Mouse (Mus musculus) lung, postnatal 0 days (tissue): ENCODE data around the gene Cbfb.

Experiments used
- CTCF ChIP-seq: IDR thresholded peaks from 2 replicates; pipeline ENCODE4 v1.5.1; 2016; ENCODE audit warnings: antibody characterized with exemption, mild to moderate bottlenecking
- EP300 ChIP-seq: IDR thresholded peaks from 2 replicates; pipeline ENCODE4 v1.6.1; 2016; ENCODE audit warnings: antibody characterized with exemption, mild to moderate bottlenecking, control low read depth

DNA sequence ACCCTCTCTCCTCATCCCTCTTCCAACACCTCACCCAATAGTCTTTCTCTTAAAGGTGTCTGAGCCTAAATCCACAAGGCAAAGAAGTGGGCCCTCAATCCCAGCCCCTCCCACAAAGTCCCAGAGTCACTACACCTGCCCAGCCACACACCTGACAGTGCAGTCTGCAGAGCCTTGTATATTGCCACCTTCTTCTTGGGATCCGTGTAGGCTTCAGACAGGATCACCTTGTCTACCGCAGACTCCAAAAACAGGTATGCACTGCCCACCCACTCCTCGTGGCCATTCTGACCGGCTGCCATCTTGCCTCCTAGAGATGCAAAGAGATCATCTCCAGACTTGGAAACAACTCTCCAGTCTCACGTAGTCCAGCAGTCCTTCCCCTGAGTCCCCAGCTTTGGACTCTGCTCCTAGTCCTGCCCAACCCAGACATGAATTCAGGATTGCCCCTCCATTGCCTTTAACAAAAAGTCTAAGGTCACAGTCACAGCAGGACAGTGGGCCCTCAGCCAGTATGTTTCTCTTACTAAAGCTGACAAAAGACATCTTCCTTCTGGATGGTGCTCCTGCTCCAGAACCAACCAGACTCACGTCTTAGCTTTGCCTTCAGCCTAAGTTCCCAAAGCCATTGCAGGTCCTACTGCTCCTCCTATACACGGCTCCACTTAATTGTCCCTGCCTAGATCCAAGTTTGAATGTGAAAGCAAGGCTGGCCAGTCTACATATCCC lies 90.1 kb downstream of the Cbfb start:
- TF ChIP-seq CTCF (no peak), EP300 (no peak)
